Comparison of ENCODE assay signal across 19 mouse cellular contexts in the genomic region with DNA sequence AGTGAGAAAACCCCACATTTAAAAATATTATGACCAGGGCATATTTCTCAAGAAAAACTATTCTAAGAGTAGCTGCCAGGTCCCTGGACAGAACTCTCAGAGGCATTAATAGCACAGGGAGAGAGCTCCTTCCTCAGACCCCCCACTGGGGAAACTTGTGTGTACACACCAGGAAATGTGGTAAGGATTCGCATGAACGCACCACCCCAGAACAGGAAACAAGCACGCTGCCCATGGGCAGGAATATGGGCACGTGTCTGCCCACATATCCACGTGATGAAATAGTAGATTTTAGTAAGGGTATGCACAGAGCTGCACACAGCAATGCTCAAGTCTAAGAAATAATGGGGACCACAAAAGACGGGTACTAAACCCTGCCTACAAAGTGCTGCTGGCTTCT.
DNase-seq lines count a peak whose midpoint lies in the region; ATAC-seq and TF ChIP-seq lines count a peak whose summit lies in the region.
"Had no signal": no experiment of that assay in that cellular context is flagged by ENCODE, and none has a peak within 500 bp of the region (broad histone marks: within the 10 kb centered on the region; RNA-seq: fewer than 3 reads in every experiment).

No protein-coding gene starts in this region.

- H3K4me1 ChIP-seq in midbrain, embryonic 14.5 days (ENCODE audit: control insufficient read depth, insufficient read depth, low read length): no peaks in the 10 kb centered on the region
- H3K4me1 ChIP-seq in midbrain, embryonic 16.5 days (ENCODE audit: control insufficient read depth, insufficient read depth, low read length): no peaks in the 10 kb centered on the region
- H3K4me1 ChIP-seq: embryonic facial prominence, embryonic 13.5 days had no signal

- no peaks in the 10 kb centered on the region for H3K36me3 ChIP-seq in midbrain, embryonic 14.5 days (ENCODE audit: control insufficient read depth, insufficient read depth, low read length)
- H3K36me3 ChIP-seq in midbrain, embryonic 16.5 days (ENCODE audit: control insufficient read depth, insufficient read depth, low read length): no peaks in the 10 kb centered on the region
- H3K36me3 ChIP-seq: embryonic facial prominence, embryonic 13.5 days had no signal

- peak; percentile 85 for DNase-seq in heart, adult 11 months
- DNase-seq in heart, postnatal 36 days: no peak
- DNase-seq in layer of hippocampus, adult 2 months (ENCODE audit: low spot score in 2 of 2): no peak
- DNase-seq in layer of hippocampus, postnatal 10 days (ENCODE audit: low spot score in 2 of 2): no peak
- peak; percentile 22 for DNase-seq in c-Kit-positive CD71-negative TER-119-negative erythroid progenitor cells, embryonic 14.5 days (ENCODE audit: low read depth)
- DNase-seq in skeletal muscle tissue, adult 2 months (ENCODE audit: low read depth, low spot score): peak; percentile 1
- no peak for DNase-seq in midbrain, embryonic 14.5 days
- DNase-seq: adrenal gland, adult 2 months; gastrocnemius, postnatal 25 days; kidney, adult 2 months; kidney, postnatal 4 days; layer of hippocampus, postnatal 36 days; lung, postnatal 10 days; right cerebral cortex, adult 18-20 months; thymus, adult 18-20 months had no signal

- TF ChIP-seq CTCF in layer of hippocampus, adult 2 months (conservative IDR thresholded peaks at IDR 0.05): no peak

- peak overlapping the region; percentile 83 for H3K27ac ChIP-seq in layer of hippocampus, adult 2 months
- H3K27ac ChIP-seq in midbrain, embryonic 14.5 days (replicated peaks; ENCODE audit: low read depth, low read length): no peak overlapping the region
- no peak overlapping the region for H3K27ac ChIP-seq in midbrain, embryonic 16.5 days (ENCODE audit: low read length)
- H3K27ac ChIP-seq: embryonic facial prominence, embryonic 13.5 days had no signal

- no peaks in the 10 kb centered on the region for H3K9me3 ChIP-seq in midbrain, embryonic 14.5 days (ENCODE audit: control insufficient read depth, low read length)
- no peaks in the 10 kb centered on the region for H3K9me3 ChIP-seq in midbrain, embryonic 16.5 days (replicated peaks; ENCODE audit: control insufficient read depth, low read length, poor library complexity, severe bottlenecking)
- H3K9me3 ChIP-seq: embryonic facial prominence, embryonic 13.5 days had no signal

- intact Hi-C loops in heart, postnatal 36 days (cut with DNase I): no loop called here

- H3K27me3 ChIP-seq in midbrain, embryonic 14.5 days (ENCODE audit: control insufficient read depth, insufficient read depth, low read length): no peaks in the 10 kb centered on the region
- no peaks in the 10 kb centered on the region for H3K27me3 ChIP-seq in midbrain, embryonic 16.5 days (ENCODE audit: control insufficient read depth, insufficient read depth, low read depth, low read length)
- H3K27me3 ChIP-seq: embryonic facial prominence, embryonic 13.5 days had no signal

- ATAC-seq in midbrain, embryonic 14.5 days (ENCODE audit: low FRiP score, low TSS enrichment): no peak
- no peak for ATAC-seq in midbrain, embryonic 16.5 days

- no peak overlapping the region for H3K4me2 ChIP-seq in midbrain, embryonic 14.5 days (ENCODE audit: low read length)
- no peak overlapping the region for H3K4me2 ChIP-seq in midbrain, embryonic 16.5 days (ENCODE audit: low read length)
- H3K4me2 ChIP-seq: embryonic facial prominence, embryonic 13.5 days; midbrain, embryonic 11.5 days had no signal

- H3K4me3 ChIP-seq in layer of hippocampus, adult 2 months: no peak overlapping the region
- no peak overlapping the region for H3K4me3 ChIP-seq in midbrain, embryonic 14.5 days (replicated peaks; ENCODE audit: low read depth, low read length)
- H3K4me3 ChIP-seq in midbrain, embryonic 16.5 days (ENCODE audit: low read depth, low read length): no peak overlapping the region
- H3K4me3 ChIP-seq: embryonic facial prominence, embryonic 13.5 days; myocyte had no signal

- no peak overlapping the region for H3K9ac ChIP-seq in midbrain, embryonic 14.5 days (replicated peaks; ENCODE audit: low read length)
- H3K9ac ChIP-seq in midbrain, embryonic 16.5 days (ENCODE audit: low read depth, low read length): no peak overlapping the region
- H3K9ac ChIP-seq: embryonic facial prominence, embryonic 13.5 days had no signal

- 79% methylated on average over 6 of the region's 6 CpGs for WGBS in midbrain, embryonic 14.5 days
- 63% methylated on average over 6 of the region's 6 CpGs for whole genome bisulfite sequencing in midbrain, embryonic 16.5 days

Comparison
In these comparisons a context has a peak if more than half of its experiments do, and no peak if none do; other contexts are left out.
1. DNase-seq: peak in heart, adult 11 months (single experiment), c-Kit-positive CD71-negative TER-119-negative erythroid progenitor cells, embryonic 14.5 days (single experiment) and skeletal muscle tissue, adult 2 months (single experiment); none in heart, postnatal 36 days (0 of 2), layer of hippocampus, adult 2 months (0 of 2), layer of hippocampus, postnatal 10 days (0 of 2) and midbrain, embryonic 14.5 days (single experiment).